Mouse (Mus musculus) neural tube, embryonic 12.5 days (tissue): ENCODE results near the gene Zfp408. TPM values are rescaled to one million over a fixed set of nuclear protein-coding genes. Genes with fewer than 3 reads are reported as not detected.
"Not testable (repeated sequence)": the region's sequence is repeated elsewhere in the genome, so short reads cannot be mapped to it uniquely, and the experiment has no call there.

Source experiments
- ATAC-seq: fragments of 200-750 bp; cut with Nextera tagmentation; 2 replicates; pipeline ENCODE4 v1.8.0; 2017; ENCODE audit warnings: low read depth, mild to moderate bottlenecking, moderate TSS enrichment, moderate library complexity; ENCODE audit not compliant: low FRiP score
- H3K27ac ChIP-seq: fragments of 300-500 bp; sonication (generic); 2 replicates; pipeline ENCODE4 v1.5.1; 2016
- H3K27me3 ChIP-seq: fragments of 300-500 bp; sonication (generic); replicated peaks from 2 replicates; pipeline ENCODE4 v1.6.1; 2016; ENCODE audit warnings: mild to moderate bottlenecking
- H3K36me3 ChIP-seq: fragments of 300-500 bp; sonication (generic); 2 replicates; pipeline ENCODE4 v1.6.1; 2016; ENCODE audit warnings: mild to moderate bottlenecking
- H3K4me1 ChIP-seq: fragments of 300-500 bp; sonication (generic); 2 replicates; pipeline ENCODE4 v1.6.1; 2016
- H3K4me2 ChIP-seq: fragments of 300-500 bp; sonication (generic); replicated peaks from 2 replicates; pipeline ENCODE4 v1.6.1; 2016; ENCODE audit warnings: mild to moderate bottlenecking
- H3K4me3 ChIP-seq: fragments of 300-500 bp; sonication (generic); 2 replicates; pipeline ENCODE4 v1.5.1; 2016
- H3K9ac ChIP-seq: fragments of 300-500 bp; sonication (generic); 2 replicates; pipeline ENCODE4 v1.6.1; 2016; ENCODE audit warnings: mild to moderate bottlenecking
- H3K9me3 ChIP-seq: fragments of 300-500 bp; sonication (generic); 2 replicates; pipeline ENCODE4 v1.6.1; 2016; ENCODE audit warnings: mild to moderate bottlenecking
- WGBS: fragments of 180-500 bp; shearing (Covaris S2); methylation state at CpG from one replicate; pipeline ENCODE4 v1.1.7; 2016; 5-methylcytosine and 5-hydroxymethylcytosine counted together
- polyA plus RNA-seq: library from polyadenylated mRNA; unstranded; fragments of >200 nt; fragmentation: Nextera tagmentation; extraction: Ambion mirVana; gene quantifications from 2 replicates; pipeline ENCODE4 v1.2.1, GENCODE M21; 2016

The Zfp408 gene
- polyA plus RNA-seq, 1 experiment from 2014 or later = 11.5 TPM

DNA sequence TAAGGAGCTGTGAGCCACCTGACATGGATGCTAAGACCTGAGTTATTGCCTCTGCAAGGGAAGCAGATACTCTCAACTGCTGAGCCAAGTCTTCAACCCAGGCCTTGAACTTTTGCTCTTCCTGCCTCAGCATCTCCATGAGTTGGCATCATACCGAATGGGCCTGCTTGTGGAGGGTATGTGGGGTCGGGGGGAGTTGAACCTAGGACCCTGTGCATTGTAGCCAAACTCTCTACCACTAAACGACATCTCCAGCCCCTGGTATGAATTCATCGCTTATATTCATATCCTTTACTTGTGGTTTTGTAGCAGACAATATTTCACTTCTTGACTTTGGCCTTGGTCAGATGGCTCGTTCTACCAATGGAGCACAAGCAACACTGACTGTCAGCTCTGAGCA, 17.8 kb downstream of the Zfp408 start:
- Histone ChIP-seq H3K36me3 (no peaks in the 10 kb centered on the region), H3K4me3 (no peak overlapping the region), H3K9ac (no peak overlapping the region), H3K27me3 (no peaks in the 10 kb centered on the region), H3K4me1 (no peaks in the 10 kb centered on the region), H3K27ac (no peak overlapping the region), H3K4me2 (no peak overlapping the region), H3K9me3 (no peaks in the 10 kb centered on the region)
- 85% methylated on average over 5 of the region's 5 CpGs for WGBS
- no peak for ATAC-seq

DNA sequence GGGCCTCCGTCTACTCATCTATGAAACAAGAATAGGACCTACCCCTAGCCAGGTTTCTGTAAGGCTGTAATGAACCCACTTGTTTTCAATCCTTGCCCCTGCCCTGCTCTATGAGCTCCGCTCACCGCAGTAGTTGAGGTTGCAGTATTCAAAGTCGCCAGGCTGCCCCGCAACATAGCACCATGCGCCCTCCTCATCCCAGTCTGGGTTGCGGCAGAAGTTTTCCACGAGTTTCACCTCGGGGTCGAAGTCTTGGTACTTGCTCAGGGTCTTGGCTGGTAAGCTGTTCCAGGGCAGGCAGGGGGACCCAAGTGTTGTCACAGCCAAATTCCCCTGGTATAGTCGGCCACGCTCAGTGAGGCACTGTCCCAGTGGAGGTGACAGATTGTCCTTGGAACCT, 19.2 kb downstream of the Zfp408 start:
- Histone ChIP-seq H3K9me3 (no peaks in the 10 kb centered on the region), H3K27me3 (no peaks in the 10 kb centered on the region), H3K4me1 (no peaks in the 10 kb centered on the region), H3K9ac (no peak overlapping the region), H3K36me3 (no peaks in the 10 kb centered on the region), H3K4me3 (no peak overlapping the region), H3K4me2 (no peak overlapping the region), H3K27ac (no peak overlapping the region)
- 93% methylated on average over 12 of the region's 12 CpGs for WGBS
- no peak for ATAC-seq

- H3K9ac ChIP-seq = no peak overlapping the region
- H3K4me3 ChIP-seq = no peak overlapping the region
- no peak overlapping the region for H3K27ac ChIP-seq
- H3K27me3 ChIP-seq = no peaks in the 10 kb centered on the region
- no peak for ATAC-seq
- 85% methylated on average over 18 of the region's 18 CpGs for WGBS
- no peaks in the 10 kb centered on the region for H3K36me3 ChIP-seq
- no peaks in the 10 kb centered on the region for H3K4me1 ChIP-seq
- no peaks in the 10 kb centered on the region for H3K9me3 ChIP-seq
- H3K4me2 ChIP-seq = no peak overlapping the region
Measured at GRCm38 (mm10) chr2:91629682-91630081, 19.9 kb downstream of the Zfp408 start.

- no peak for ATAC-seq
- no peak overlapping the region for H3K27ac ChIP-seq
- no peaks in the 10 kb centered on the region for H3K4me1 ChIP-seq
- no peaks in the 10 kb centered on the region for H3K27me3 ChIP-seq
- 88% methylated on average over 8 of the region's 8 CpGs for WGBS
- H3K9ac ChIP-seq = no peak overlapping the region
- H3K4me3 ChIP-seq = no peak overlapping the region
- no peaks in the 10 kb centered on the region for H3K9me3 ChIP-seq
- peaks cover 3% of the 10 kb centered on the region; the same call in 1 of the 2 replicates for H3K36me3 ChIP-seq
- H3K4me2 ChIP-seq = no peak overlapping the region
Measured at GRCm38 (mm10) chr2:91628171-91628570, 21.4 kb downstream of the Zfp408 start.

GRCm38 (mm10) chr2:91627486-91627885, 22.1 kb downstream of the Zfp408 start:
- H3K27ac ChIP-seq = no peak overlapping the region
- no peaks in the 10 kb centered on the region for H3K4me1 ChIP-seq
- peaks cover 8% of the 10 kb centered on the region for H3K36me3 ChIP-seq
- WGBS = 80% methylated on average over 5 of the region's 5 CpGs
- no peak for ATAC-seq
- H3K4me3 ChIP-seq = no peak overlapping the region
- H3K9me3 ChIP-seq = no peaks in the 10 kb centered on the region
- H3K27me3 ChIP-seq = no peaks in the 10 kb centered on the region
- H3K4me2 ChIP-seq = no peak overlapping the region
- H3K9ac ChIP-seq = no peak overlapping the region

DNA sequence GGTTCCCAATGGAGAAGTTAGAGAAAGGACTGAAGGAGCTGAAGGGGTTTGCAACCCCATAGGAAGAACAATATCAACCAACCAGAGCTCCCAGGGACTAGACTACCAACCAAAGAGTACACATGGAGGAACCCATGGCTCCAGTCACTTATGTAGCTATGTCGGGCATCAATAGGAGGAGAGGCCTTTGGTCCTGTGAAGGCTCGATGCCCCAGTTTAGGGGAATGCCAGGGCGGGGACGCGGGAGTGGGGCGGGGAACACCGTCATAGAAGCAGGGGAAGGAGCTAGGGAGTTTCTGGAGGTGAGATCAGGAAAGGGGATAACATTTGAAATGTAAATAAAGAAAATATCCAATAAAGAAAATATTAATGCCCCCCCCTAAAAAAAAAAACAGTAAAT, 26.2 kb downstream of the Zfp408 start:
- not testable (repeated sequence) for H3K27me3 ChIP-seq, H3K27ac ChIP-seq, ATAC-seq, H3K9ac ChIP-seq, H3K4me1 ChIP-seq, H3K4me3 ChIP-seq, H3K9me3 ChIP-seq, H3K4me2 ChIP-seq
- H3K36me3 ChIP-seq = peaks cover 42% of the 10 kb centered on the region
- 94% methylated on average over 7 of the region's 7 CpGs for WGBS

GRCm38 (mm10) chr2:91622356-91622755, 27.2 kb downstream of the Zfp408 start:
- Histone ChIP-seq H3K9ac (no peak overlapping the region), H3K4me1 (no peaks in the 10 kb centered on the region), H3K4me3 (no peak overlapping the region), H3K27ac (no peak overlapping the region), H3K9me3 (no peaks in the 10 kb centered on the region), H3K27me3 (no peaks in the 10 kb centered on the region), H3K4me2 (no peak overlapping the region), H3K36me3 (peaks cover 52% of the 10 kb centered on the region)
- ATAC-seq = no peak
- WGBS = 96% methylated on average over 5 of the region's 5 CpGs

DNA sequence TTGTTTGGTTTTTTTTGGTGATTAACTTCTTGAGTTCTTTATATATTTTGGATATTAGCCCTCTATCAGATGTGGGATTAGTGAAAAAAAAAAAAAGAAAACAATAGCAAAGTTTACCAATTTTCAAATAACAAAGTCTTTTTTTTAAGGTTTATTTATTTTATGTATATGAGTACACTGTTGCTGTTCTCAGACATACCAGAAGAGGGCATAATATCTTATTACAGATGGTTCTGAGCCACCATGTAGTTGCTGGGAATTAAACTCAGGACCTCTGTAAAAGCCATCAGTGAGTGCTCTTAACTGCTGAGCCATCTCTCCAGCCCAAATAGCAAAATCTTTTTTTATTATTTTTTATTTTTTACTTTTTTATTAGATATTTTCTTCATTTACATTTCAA, 40.2 kb downstream of the Zfp408 start:
- H3K4me2 ChIP-seq, H3K9ac ChIP-seq, ATAC-seq, H3K4me1 ChIP-seq, H3K27me3 ChIP-seq, H3K9me3 ChIP-seq, H3K4me3 ChIP-seq, H3K27ac ChIP-seq: not testable (repeated sequence)
- H3K36me3 ChIP-seq = peaks cover 69% of the 10 kb centered on the region

DNA sequence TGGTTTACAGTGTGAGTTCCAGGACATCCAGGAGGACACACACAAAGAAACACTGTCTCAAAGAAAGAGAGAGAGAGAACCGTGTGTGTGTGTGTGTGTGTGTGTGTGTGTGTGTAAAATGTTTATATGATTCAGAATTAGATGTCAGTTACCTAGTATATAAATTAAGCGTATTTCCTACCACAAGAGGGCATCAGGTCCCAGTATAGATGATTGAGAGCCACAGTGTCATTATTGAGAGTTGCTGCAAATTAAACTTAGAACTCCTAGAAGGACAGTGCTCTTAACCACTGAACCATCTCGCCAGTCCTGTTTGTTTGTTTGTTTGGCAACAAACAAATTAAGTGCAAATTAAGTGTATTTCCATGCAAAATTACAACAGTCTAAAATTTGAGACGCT, 47.2 kb downstream of the Zfp408 start:
- H3K36me3 ChIP-seq = peaks cover 77% of the 10 kb centered on the region
- ATAC-seq = no peak
- H3K27me3 ChIP-seq = no peaks in the 10 kb centered on the region
- H3K9ac ChIP-seq = no peak overlapping the region
- no peak overlapping the region for H3K27ac ChIP-seq
- WGBS = 96% methylated on average over 4 of the region's 4 CpGs
- H3K4me1 ChIP-seq = no peaks in the 10 kb centered on the region
- no peaks in the 10 kb centered on the region for H3K9me3 ChIP-seq
- no peak overlapping the region for H3K4me2 ChIP-seq
- H3K4me3 ChIP-seq = no peak overlapping the region

GRCm38 (mm10) chr2:91600475-91600874, 49.1 kb downstream of the Zfp408 start:
- no peak overlapping the region for H3K27ac ChIP-seq
- no peak overlapping the region for H3K9ac ChIP-seq
- H3K27me3 ChIP-seq = no peaks in the 10 kb centered on the region
- H3K36me3 ChIP-seq = peaks cover 78% of the 10 kb centered on the region
- WGBS = 97% methylated on average over 4 of the region's 4 CpGs
- H3K4me3 ChIP-seq = no peak overlapping the region
- H3K4me2 ChIP-seq = no peak overlapping the region
- no peaks in the 10 kb centered on the region for H3K4me1 ChIP-seq
- no peak for ATAC-seq
- H3K9me3 ChIP-seq = no peaks in the 10 kb centered on the region

Other genes with a start within 250 kb of the Zfp408 start
- gene 1110051M20Rik, start 205.1 kb downstream of the Zfp408 start, polyA plus RNA-seq = 106 and 112 TPM in 2 replicates
- 5.3 and 5.4 TPM in 2 replicates for gene Lrp4, start 192.3 kb downstream of the Zfp408 start, polyA plus RNA-seq
- gene Ckap5, start 123.0 kb downstream of the Zfp408 start, polyA plus RNA-seq = 127 and 139 TPM in 2 replicates
- 0.15 and 0.18 TPM in 2 replicates for gene F2, start 13.4 kb downstream of the Zfp408 start, polyA plus RNA-seq
- 85.8 and 91.8 TPM in 2 replicates for gene Arhgap1, start 69 bp upstream of the Zfp408 start, polyA plus RNA-seq
- gene Atg13, start 60.8 kb upstream of the Zfp408 start, polyA plus RNA-seq = 33.5 and 36.6 TPM in 2 replicates
- gene Harbi1, start 61.1 kb upstream of the Zfp408 start, polyA plus RNA-seq = 22.3 and 24.7 TPM in 2 replicates
- 23.0 and 23.9 TPM in 2 replicates for gene Ambra1, start 80.3 kb upstream of the Zfp408 start, polyA plus RNA-seq